Mouse (Mus musculus) G1E-ER4 (cell line): ENCODE results near the gene Mgat4b. TPM values are rescaled to one million over a fixed set of nuclear protein-coding genes. Genes with fewer than 3 reads are reported as not detected.

Experiments used
- GATA1 ChIP-seq: IDR thresholded peaks from one replicate; pipeline ENCODE4 v1.8.0; 2012; ENCODE audit warnings: low read length, inconsistent platforms
- polyA plus RNA-seq: library from polyadenylated mRNA; stranded (reverse); fragments of >175 nt; gene quantifications from 2 replicates; pipeline ENCODE4 v1.2.3, GENCODE M21; 2012

Mgat4b gene
- polyA plus RNA-seq, 1 experiment = 151 TPM

GRCm38 (mm10) chr11:50228772-50229171, 18.1 kb downstream of the Mgat4b start:
- TF ChIP-seq GATA1 = no peak

GRCm38 (mm10) chr11:50229252-50229910, 18.7 kb downstream of the Mgat4b start:
- no peak for TF ChIP-seq GATA1

- TF ChIP-seq GATA1 = no peak
Observed at GRCm38 (mm10) chr11:50230481-50231304, 20.0 kb downstream of the Mgat4b start.

GRCm38 (mm10) chr11:50231411-50231810, 20.7 kb downstream of the Mgat4b start:
- no peak for TF ChIP-seq GATA1

- TF ChIP-seq GATA1 = no peak
Observed at GRCm38 (mm10) chr11:50233022-50233421, 22.3 kb downstream of the Mgat4b start.

GRCm38 (mm10) chr11:50233993-50234392, 23.3 kb downstream of the Mgat4b start:
- no peak for TF ChIP-seq GATA1

- TF ChIP-seq GATA1 = no peak
Observed at GRCm38 (mm10) chr11:50234606-50235005, 23.9 kb downstream of the Mgat4b start.

GRCm38 (mm10) chr11:50236540-50236936, 25.8 kb downstream of the Mgat4b start:
- TF ChIP-seq GATA1 = no peak

- no peak for TF ChIP-seq GATA1
Observed at GRCm38 (mm10) chr11:50236937-50237835, 26.5 kb downstream of the Mgat4b start.

- no peak for TF ChIP-seq GATA1
Observed at GRCm38 (mm10) chr11:50238324-50238723, 27.6 kb downstream of the Mgat4b start, which contains the start of gene Ltc4s. TSS of gene Ltc4s (minus strand) at chr11:50238616.

- no peak for TF ChIP-seq GATA1
Observed at GRCm38 (mm10) chr11:50238821-50239791, 28.4 kb downstream of the Mgat4b start.

GRCm38 (mm10) chr11:50240235-50240911, 29.7 kb downstream of the Mgat4b start:
- no peak for TF ChIP-seq GATA1

GRCm38 (mm10) chr11:50243926-50244325, 33.2 kb downstream of the Mgat4b start:
- no peak for TF ChIP-seq GATA1

- no peak for TF ChIP-seq GATA1
Observed at GRCm38 (mm10) chr11:50245269-50245668, 34.6 kb downstream of the Mgat4b start.
